Mouse (Mus musculus) hindbrain, embryonic 15.5 days (tissue): Measurements from ENCODE around the gene Ttc19. TPM values are rescaled to one million over a fixed set of nuclear protein-coding genes. Genes with fewer than 3 reads are reported as not detected.
"Not testable (repeated sequence)": the region's sequence is repeated elsewhere in the genome, so short reads cannot be mapped to it uniquely, and the experiment has no call there.

Experiments
- ATAC-seq: fragments of 200-750 bp; cut with Nextera tagmentation; 2 replicates; pipeline ENCODE4 v1.8.0; 2017; ENCODE audit warnings: low read depth, moderate number of reproducible peaks, moderate TSS enrichment; ENCODE audit not compliant: low FRiP score
- H3K27ac ChIP-seq: fragments of 300-500 bp; sonication (generic); replicated peaks from 2 replicates; pipeline ENCODE4 v1.5.1; 2015; ENCODE audit warnings: mild to moderate bottlenecking, inconsistent platforms
- H3K27me3 ChIP-seq: fragments of 300-500 bp; sonication (generic); 2 replicates; pipeline ENCODE4 v1.6.1; 2015; ENCODE audit warnings: control low read depth, inconsistent platforms
- H3K36me3 ChIP-seq: fragments of 300-500 bp; sonication (generic); 2 replicates; pipeline ENCODE4 v1.6.1; 2015; ENCODE audit warnings: control low read depth, inconsistent platforms
- H3K4me1 ChIP-seq: fragments of 300-500 bp; sonication (generic); replicated peaks from 2 replicates; pipeline ENCODE4 v1.6.1; 2015; ENCODE audit warnings: control low read depth, inconsistent platforms
- H3K4me2 ChIP-seq: fragments of 300-500 bp; sonication (generic); 2 replicates; pipeline ENCODE4 v1.6.1; 2015; ENCODE audit warnings: moderate library complexity, mild to moderate bottlenecking, inconsistent platforms
- H3K4me3 ChIP-seq: fragments of 300-500 bp; sonication (generic); 2 replicates; pipeline ENCODE4 v1.5.1; 2015; ENCODE audit warnings: mild to moderate bottlenecking, inconsistent platforms
- H3K9ac ChIP-seq: fragments of 300-500 bp; sonication (generic); 2 replicates; pipeline ENCODE4 v1.6.1; 2015; ENCODE audit warnings: inconsistent platforms
- H3K9me3 ChIP-seq: fragments of 300-500 bp; sonication (generic); 2 replicates; pipeline ENCODE4 v1.6.1; 2016; ENCODE audit warnings: control low read depth, inconsistent platforms
- WGBS: fragments of 180-500 bp; shearing (Covaris S2); methylation state at CpG from one replicate; pipeline ENCODE4 v1.1.7; 2015; 5-methylcytosine and 5-hydroxymethylcytosine counted together
- polyA plus RNA-seq: library from polyadenylated mRNA; unstranded; fragments of >200 nt; fragmentation: Nextera tagmentation; extraction: Ambion mirVana; gene quantifications from 2 replicates; pipeline ENCODE4 v1.2.1, GENCODE M21; 2015

The Ttc19 gene
- polyA plus RNA-seq, 1 experiment from 2014 or later: 48.2 TPM

DNA sequence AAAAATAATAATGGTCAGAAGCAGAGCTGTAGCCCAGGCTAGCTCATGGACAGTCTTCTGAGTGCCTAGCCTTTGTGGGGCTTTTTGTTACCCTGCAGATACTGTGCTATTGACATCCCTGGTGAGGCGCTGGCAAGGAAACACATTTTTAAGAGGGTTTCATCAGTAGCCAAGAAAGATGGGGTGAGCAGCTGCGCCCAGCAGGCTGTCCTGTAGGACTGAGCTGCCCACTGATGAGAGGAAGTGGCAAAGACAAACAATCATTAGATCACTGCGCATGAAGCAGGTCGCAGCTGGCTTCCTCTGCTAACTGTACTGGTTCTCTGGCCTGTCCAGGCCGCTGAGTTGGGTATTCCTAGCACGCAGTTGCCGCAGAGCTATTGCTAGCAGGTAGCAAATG is 17.7 kb upstream of the Ttc19 start:
- 0 out of 2 replicates have a peak, but pooled peaks have one; percentile 45 for ATAC-seq
- Histone ChIP-seq H3K9me3 (no peaks in the 10 kb centered on the region), H3K27ac (no peak overlapping the region), H3K9ac (no peak overlapping the region), H3K4me2 (no peak overlapping the region), H3K4me1 (peaks cover 21% of the 10 kb centered on the region), H3K4me3 (no peak overlapping the region), H3K27me3 (no peaks in the 10 kb centered on the region), H3K36me3 (no peaks in the 10 kb centered on the region)
- 54% methylated on average over 7 of the region's 7 CpGs for WGBS

DNA sequence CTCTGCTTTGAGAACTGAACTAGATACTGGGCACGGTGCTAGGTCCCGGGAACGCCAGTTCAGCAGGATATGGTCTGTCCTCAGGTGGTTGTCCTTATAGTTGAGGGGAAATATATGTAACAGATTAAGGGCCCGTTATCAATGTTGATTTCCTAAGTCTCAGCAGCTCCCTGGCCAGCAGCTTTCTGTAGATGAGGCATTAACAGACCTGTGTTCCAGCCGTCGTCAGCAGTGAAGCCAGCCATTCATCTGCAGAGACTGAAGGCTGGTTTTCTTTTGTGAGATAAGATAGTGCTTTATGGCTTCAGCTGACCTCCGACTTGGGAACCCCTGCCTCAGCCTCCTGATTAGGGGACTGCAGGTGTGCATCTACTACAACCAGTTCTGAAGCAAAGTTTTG is 17.3 kb upstream of the Ttc19 start:
- no peak for ATAC-seq
- Histone ChIP-seq H3K4me2 (no peak overlapping the region), H3K27me3 (no peaks in the 10 kb centered on the region), H3K27ac (no peak overlapping the region), H3K4me1 (peaks cover 21% of the 10 kb centered on the region), H3K4me3 (no peak overlapping the region), H3K9ac (no peak overlapping the region), H3K9me3 (no peaks in the 10 kb centered on the region), H3K36me3 (no peaks in the 10 kb centered on the region)
- 63% methylated on average over 7 of the region's 7 CpGs for WGBS

DNA sequence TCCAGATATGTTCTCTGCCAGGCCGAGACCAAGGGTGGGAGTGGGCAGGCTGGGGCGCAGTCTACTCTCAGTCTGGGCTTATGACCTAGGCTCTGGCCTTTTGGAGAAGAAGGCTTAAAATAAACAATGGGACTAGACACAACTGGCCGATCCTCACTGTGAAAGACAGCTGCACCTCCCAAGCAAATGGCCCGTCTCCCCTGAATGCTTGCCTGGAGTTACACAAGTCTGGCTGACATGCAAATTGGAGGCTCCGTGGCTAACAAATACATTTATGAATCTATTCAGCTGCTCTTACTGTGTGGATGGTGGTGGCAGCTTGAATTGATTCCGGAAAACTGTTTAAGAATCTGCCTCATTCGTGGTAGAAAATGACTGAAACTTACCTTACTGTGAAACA is 15.6 kb upstream of the Ttc19 start:
- no peaks in the 10 kb centered on the region for H3K27me3 ChIP-seq
- H3K36me3 ChIP-seq: no peaks in the 10 kb centered on the region
- no peak overlapping the region for H3K4me2 ChIP-seq
- H3K27ac ChIP-seq: no peak overlapping the region
- peaks cover 21% of the 10 kb centered on the region for H3K4me1 ChIP-seq
- no peak for ATAC-seq
- no peaks in the 10 kb centered on the region for H3K9me3 ChIP-seq
- H3K4me3 ChIP-seq: no peak overlapping the region
- H3K9ac ChIP-seq: no peak overlapping the region
- WGBS: 39% methylated on average over 7 of the region's 7 CpGs

DNA sequence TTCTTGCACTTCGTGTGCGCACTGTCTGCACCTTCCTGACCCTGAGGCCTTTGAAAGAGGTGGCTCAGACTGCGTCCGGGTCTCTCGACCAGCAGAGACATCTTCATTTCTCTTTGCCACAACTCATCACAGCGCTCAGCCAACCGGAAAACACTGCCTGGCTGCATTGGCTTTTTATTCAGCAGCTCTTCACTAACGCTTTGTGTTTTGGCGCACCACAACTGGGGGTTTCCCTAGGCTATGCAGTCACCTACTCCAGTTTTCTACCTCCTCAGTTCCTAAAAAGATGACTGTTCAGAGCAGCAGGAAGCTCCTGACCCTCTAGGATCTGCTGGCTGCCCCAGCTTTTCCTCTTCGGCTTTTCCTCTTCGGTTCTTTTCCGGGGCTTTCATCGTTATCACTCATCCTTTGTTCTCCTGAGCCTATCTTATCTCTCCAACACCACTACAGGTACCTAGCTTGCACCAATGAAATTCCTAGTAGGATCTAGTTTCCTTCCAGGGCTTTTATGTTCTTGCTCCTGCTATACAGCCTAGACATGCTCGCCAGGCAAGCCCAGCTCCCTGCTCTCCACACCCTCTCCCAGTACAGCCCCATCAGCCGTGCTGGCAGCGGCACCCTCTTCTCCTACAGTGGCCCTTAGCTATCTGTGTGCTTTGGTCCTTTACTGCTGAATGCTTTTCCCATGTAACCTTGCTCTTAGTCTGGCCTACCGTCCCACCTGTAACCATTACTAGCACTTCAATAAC is 14.6 kb upstream of the Ttc19 start:
- peaks cover 21% of the 10 kb centered on the region for H3K4me1 ChIP-seq
- no peaks in the 10 kb centered on the region for H3K27me3 ChIP-seq
- no peak overlapping the region for H3K27ac ChIP-seq
- no peaks in the 10 kb centered on the region for H3K36me3 ChIP-seq
- no peak for ATAC-seq
- H3K9me3 ChIP-seq: no peaks in the 10 kb centered on the region
- H3K4me3 ChIP-seq: no peak overlapping the region
- peak overlapping the region; percentile 14; the same call in 1 of the 2 replicates for H3K4me2 ChIP-seq
- no peak overlapping the region for H3K9ac ChIP-seq
- 39% methylated on average over 17 of the region's 17 CpGs for WGBS

DNA sequence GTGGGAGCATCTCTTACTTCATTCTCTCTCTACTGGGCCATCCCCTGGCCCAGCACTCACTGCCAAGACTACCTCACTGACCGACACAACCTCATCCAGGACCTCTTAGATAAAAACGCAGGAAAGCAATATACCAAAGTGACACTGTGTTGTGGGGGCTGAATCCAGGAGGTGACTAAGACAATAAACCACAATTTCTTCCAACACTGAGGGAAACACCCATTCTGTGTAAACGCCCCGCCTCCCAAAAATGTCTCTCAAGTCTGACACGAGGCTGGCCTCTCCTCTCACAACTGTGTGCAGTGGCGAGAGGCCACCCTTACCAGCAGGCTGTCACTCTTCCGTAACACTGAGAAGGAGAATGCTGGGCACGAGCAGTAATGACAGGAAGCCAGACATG is 12.9 kb upstream of the Ttc19 start:
- Histone ChIP-seq H3K4me1 (peaks cover 21% of the 10 kb centered on the region), H3K36me3 (no peaks in the 10 kb centered on the region), H3K27ac (no peak overlapping the region), H3K27me3 (no peaks in the 10 kb centered on the region), H3K4me2 (no peak overlapping the region), H3K4me3 (no peak overlapping the region), H3K9ac (no peak overlapping the region), H3K9me3 (no peaks in the 10 kb centered on the region)
- 79% methylated on average over 8 of the region's 8 CpGs for WGBS
- ATAC-seq: no peak

DNA sequence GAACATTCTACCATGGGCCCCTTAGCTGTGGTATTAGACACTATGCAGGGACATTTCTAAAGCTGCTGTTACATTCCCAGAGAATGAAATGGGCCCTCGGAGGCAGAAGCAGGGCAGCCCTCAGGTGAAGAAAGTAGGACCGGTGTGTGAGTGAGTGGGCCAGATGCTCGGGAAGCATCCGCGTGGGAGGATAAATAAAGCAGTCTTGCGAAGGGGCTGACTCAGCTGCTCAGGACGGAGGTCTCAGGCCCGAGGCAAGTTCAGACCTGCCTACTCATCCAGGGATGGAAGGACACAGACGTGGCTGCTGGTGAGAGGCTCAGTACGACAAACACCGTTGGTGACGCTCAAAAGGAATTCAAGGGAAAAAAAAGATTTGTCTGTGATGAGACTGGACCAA is 12.2 kb upstream of the Ttc19 start:
- Histone ChIP-seq H3K4me1 (peaks cover 21% of the 10 kb centered on the region), H3K9ac (no peak overlapping the region), H3K4me3 (no peak overlapping the region), H3K36me3 (no peaks in the 10 kb centered on the region), H3K9me3 (no peaks in the 10 kb centered on the region), H3K27ac (no peak overlapping the region), H3K4me2 (no peak overlapping the region), H3K27me3 (no peaks in the 10 kb centered on the region)
- 73% methylated on average over 12 of the region's 12 CpGs for WGBS
- ATAC-seq: no peak

DNA sequence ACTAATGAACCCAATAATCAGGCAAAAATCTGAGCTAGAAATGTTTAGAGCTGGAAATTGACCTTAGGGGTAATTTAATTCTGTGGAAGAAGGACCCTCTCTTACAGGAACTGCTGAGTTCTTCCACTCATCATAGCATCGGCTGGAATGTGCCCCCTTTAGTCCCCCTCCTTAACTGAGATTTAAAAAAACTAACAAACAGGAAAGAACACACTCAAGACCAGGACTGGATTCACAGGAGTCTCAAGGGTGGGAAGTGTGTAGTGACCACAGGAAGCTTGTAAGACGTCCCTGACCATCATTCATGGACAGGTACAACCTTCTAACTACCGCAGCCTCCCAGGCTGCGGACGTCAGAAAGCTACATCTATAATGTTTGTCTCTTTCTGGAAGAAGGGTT is 10.4 kb upstream of the Ttc19 start:
- no peak overlapping the region for H3K4me3 ChIP-seq
- no peaks in the 10 kb centered on the region for H3K9me3 ChIP-seq
- H3K27ac ChIP-seq: no peak overlapping the region
- H3K4me1 ChIP-seq: peaks cover 17% of the 10 kb centered on the region
- H3K4me2 ChIP-seq: no peak overlapping the region
- H3K36me3 ChIP-seq: no peaks in the 10 kb centered on the region
- no peaks in the 10 kb centered on the region for H3K27me3 ChIP-seq
- WGBS: 65% methylated on average over 5 of the region's 5 CpGs
- ATAC-seq: no peak
- no peak overlapping the region for H3K9ac ChIP-seq

DNA sequence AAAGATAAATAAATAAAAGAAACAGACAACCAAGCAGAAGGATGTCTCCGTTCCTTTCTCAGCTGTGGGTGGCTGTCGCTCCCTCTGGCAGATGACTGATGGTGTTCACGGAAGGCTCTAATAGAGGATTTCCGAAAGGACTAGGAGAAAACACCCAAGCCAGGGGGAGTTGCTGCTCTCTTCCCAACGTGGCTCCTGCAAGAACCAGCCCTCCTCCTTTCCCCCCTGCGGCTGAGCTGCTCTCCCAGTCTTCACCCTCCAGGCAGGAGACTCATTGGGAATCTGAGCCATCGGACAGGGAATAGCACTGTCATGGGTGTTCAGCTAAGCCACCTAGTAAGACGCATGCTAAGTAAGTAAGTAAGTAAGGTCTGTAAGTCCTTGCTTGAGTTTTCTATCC is 4.2 kb upstream of the Ttc19 start:
- ATAC-seq: no peak
- H3K4me1 ChIP-seq: peaks cover 2% of the 10 kb centered on the region
- 45% methylated on average over 8 of the region's 8 CpGs for WGBS
- H3K4me3 ChIP-seq: no peak overlapping the region
- no peaks in the 10 kb centered on the region for H3K27me3 ChIP-seq
- no peaks in the 10 kb centered on the region for H3K36me3 ChIP-seq
- H3K9me3 ChIP-seq: no peaks in the 10 kb centered on the region
- H3K4me2 ChIP-seq: no peak overlapping the region
- H3K27ac ChIP-seq: no peak overlapping the region
- no peak overlapping the region for H3K9ac ChIP-seq

DNA sequence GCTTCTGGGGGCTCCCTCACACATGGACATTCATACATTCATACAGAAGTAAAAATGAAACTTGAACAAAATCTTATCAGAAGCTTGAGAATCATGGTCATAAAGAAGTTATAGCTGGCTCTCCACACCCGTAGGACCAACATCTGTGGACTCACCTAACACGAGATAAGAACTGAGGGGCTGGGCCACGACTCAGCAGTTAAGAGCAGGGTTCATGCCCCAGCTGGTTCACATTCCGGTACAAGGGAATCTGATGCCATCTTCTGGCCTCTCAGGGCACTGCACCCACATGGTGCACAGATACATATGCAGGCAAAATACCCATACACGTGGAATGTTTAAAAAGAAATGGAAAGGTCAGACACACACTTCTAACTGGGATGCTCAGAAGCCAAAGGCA is 3.2 kb upstream of the Ttc19 start:
- H3K4me3 ChIP-seq: no peak overlapping the region
- no peak overlapping the region for H3K9ac ChIP-seq
- WGBS: 28% methylated on average over 5 of the region's 5 CpGs
- no peaks in the 10 kb centered on the region for H3K27me3 ChIP-seq
- H3K36me3 ChIP-seq: no peaks in the 10 kb centered on the region
- peaks cover 10% of the 10 kb centered on the region for H3K4me1 ChIP-seq
- no peak overlapping the region for H3K27ac ChIP-seq
- H3K4me2 ChIP-seq: no peak overlapping the region
- ATAC-seq: no peak
- no peaks in the 10 kb centered on the region for H3K9me3 ChIP-seq

DNA sequence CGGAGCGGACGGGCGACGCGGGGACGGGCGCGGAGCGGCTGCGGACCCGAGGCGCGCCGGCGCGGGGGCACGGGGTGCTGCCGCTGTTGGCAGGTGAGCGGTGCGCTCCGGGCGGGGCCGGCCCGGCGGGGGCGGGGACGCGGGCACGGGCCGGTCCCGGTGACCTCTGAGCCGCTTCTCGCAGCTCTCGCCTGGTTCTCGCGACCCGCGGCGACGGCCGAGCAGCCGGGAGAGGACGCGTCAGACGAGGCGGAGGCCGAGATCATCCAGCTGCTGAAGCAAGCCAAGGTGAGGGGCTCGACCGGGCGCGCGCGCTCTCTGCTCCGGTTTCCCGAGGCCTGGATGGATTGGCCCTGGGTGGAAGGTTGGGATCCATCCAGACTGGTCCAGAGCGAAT is 326 bp downstream of the Ttc19 start:
- ATAC-seq: peak; percentile 80
- peak overlapping the region; percentile 71 for H3K4me3 ChIP-seq
- peak overlapping the region; percentile 72 for H3K9ac ChIP-seq
- WGBS: under 1% methylated on average over 36 of the region's 57 CpGs
- H3K4me2 ChIP-seq: peak overlapping the region; percentile 66
- no peaks in the 10 kb centered on the region for H3K27me3 ChIP-seq
- H3K36me3 ChIP-seq: peaks cover 25% of the 10 kb centered on the region
- H3K4me1 ChIP-seq: peaks cover 10% of the 10 kb centered on the region
- no peaks in the 10 kb centered on the region for H3K9me3 ChIP-seq
- peak overlapping the region; percentile 85 for H3K27ac ChIP-seq

DNA sequence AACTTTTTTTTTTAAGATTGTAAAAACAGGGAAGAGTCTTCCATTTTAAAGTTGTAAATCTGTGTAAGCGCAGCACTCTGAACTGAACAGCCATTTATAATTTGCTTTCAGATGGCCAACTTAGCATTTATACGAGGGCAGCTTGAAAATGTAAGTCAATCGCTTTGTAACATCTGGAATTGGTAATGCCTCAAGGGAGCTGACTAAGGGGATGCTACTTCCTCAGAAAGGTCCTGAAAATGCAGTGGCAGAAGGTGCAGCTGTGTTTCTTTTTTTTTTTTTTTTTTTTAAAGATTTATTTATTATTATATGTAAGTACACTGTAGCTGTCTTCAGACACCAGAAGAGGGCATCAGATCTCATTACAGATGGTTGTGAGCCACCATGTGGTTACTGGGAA is 2.7 kb downstream of the Ttc19 start:
- peaks cover 10% of the 10 kb centered on the region for H3K4me1 ChIP-seq
- H3K36me3 ChIP-seq: peaks cover 32% of the 10 kb centered on the region
- H3K9me3 ChIP-seq, ATAC-seq, H3K9ac ChIP-seq, H3K27ac ChIP-seq, H3K4me3 ChIP-seq, H3K27me3 ChIP-seq, H3K4me2 ChIP-seq: not testable (repeated sequence)
- 92% methylated on average over 3 of the region's 3 CpGs for WGBS

DNA sequence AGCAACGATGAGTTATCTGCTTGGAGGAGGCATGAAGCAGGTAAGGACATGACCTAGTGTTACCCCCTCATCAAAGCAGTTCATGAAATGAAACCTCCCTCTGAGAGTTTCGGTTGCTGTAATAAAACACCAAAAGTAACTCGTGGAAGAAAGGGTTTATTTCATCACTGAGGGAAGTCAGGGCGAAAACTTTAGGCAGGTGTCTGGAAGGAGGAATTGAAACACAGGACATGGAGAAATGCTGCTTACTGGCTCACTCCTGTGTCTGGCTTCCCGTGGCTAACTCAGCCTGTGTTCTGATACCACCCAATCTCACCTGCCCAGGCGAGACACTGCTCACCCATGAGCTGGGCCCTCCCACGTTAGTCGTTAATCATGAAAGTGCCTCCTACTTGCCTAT is 3.7 kb downstream of the Ttc19 start:
- H3K9me3 ChIP-seq: no peaks in the 10 kb centered on the region
- H3K4me1 ChIP-seq: peaks cover 10% of the 10 kb centered on the region
- peaks cover 38% of the 10 kb centered on the region for H3K36me3 ChIP-seq
- 92% methylated on average over 8 of the region's 8 CpGs for WGBS
- ATAC-seq: no peak
- H3K4me2 ChIP-seq: no peak overlapping the region
- H3K4me3 ChIP-seq: no peak overlapping the region
- no peak overlapping the region for H3K27ac ChIP-seq
- H3K9ac ChIP-seq: no peak overlapping the region
- no peaks in the 10 kb centered on the region for H3K27me3 ChIP-seq

DNA sequence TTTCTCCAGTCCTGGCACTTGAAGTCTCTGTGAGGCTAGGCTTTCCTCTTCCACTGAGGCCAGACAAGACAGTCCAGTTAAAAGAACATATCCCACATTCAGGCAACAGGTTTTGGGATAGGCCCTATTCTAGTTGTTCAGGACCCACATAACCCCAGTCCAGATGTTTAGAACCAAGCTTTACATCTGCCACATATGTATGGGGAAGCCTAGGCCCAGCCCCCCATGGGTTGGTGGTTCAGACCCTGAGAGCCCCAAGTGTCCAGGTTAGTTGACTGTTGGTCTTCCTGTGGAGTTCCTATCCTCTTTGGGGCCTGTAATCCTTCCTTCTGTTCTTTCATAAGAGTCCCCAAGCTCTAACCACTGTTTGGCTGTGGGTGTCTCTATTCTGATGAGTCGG is 6.4 kb downstream of the Ttc19 start:
- H3K36me3 ChIP-seq: peaks cover 49% of the 10 kb centered on the region
- no peaks in the 10 kb centered on the region for H3K9me3 ChIP-seq
- ATAC-seq: no peak
- H3K27me3 ChIP-seq: no peaks in the 10 kb centered on the region
- peaks cover 2% of the 10 kb centered on the region for H3K4me1 ChIP-seq
- no peak overlapping the region for H3K9ac ChIP-seq
- H3K27ac ChIP-seq: no peak overlapping the region
- H3K4me3 ChIP-seq: no peak overlapping the region
- WGBS: 85% methylated on average over 1 of the region's 1 CpGs
- no peak overlapping the region for H3K4me2 ChIP-seq
